Mouse (Mus musculus) intestine, postnatal 0 days (tissue): Measurements from ENCODE around the gene Rgs3. TPM values are rescaled to one million over a fixed set of nuclear protein-coding genes. Genes with fewer than 3 reads are reported as not detected.

Source experiments
- ATAC-seq: fragments of 200-750 bp; cut with Nextera tagmentation; 2 replicates; pipeline ENCODE4 v1.8.0; 2017; ENCODE audit warnings: mild to moderate bottlenecking, moderate TSS enrichment, moderate library complexity
- H3K27ac ChIP-seq: fragments of 300-500 bp; sonication (generic); 2 replicates; pipeline ENCODE4 v1.5.1; 2014; ENCODE audit warnings: mild to moderate bottlenecking, low read depth, low read length, moderate library complexity
- H3K27me3 ChIP-seq: fragments of 300-500 bp; sonication (generic); replicated peaks from 2 replicates; pipeline ENCODE4 v1.6.1; 2014; ENCODE audit warnings: low read length, mixed read lengths; ENCODE audit not compliant: control insufficient read depth, insufficient read depth
- H3K36me3 ChIP-seq: fragments of 300-500 bp; sonication (generic); 2 replicates; pipeline ENCODE4 v1.6.1; 2014; ENCODE audit warnings: mild to moderate bottlenecking, moderate library complexity; ENCODE audit not compliant: control insufficient read depth, insufficient read depth
- H3K4me1 ChIP-seq: fragments of 300-500 bp; sonication (generic); replicated peaks from 2 replicates; pipeline ENCODE4 v1.6.1; 2014; ENCODE audit warnings: antibody characterized with exemption, low read length, mixed read lengths; ENCODE audit not compliant: control insufficient read depth, insufficient read depth
- H3K4me2 ChIP-seq: fragments of 300-500 bp; sonication (generic); replicated peaks from 2 replicates; pipeline ENCODE4 v1.6.1; 2014; ENCODE audit warnings: low read depth, mild to moderate bottlenecking, moderate library complexity
- H3K4me3 ChIP-seq: fragments of 300-500 bp; sonication (generic); 2 replicates; pipeline ENCODE4 v1.5.1; 2014; ENCODE audit warnings: low read depth, low read length
- H3K9ac ChIP-seq: fragments of 300-500 bp; sonication (generic); 2 replicates; pipeline ENCODE4 v1.6.1; 2014; ENCODE audit warnings: mild to moderate bottlenecking, low read depth, low read length
- H3K9me3 ChIP-seq: fragments of 300-500 bp; sonication (generic); 2 replicates; pipeline ENCODE4 v1.6.1; 2016; ENCODE audit warnings: mixed run types; ENCODE audit not compliant: control insufficient read depth
- CTCF ChIP-seq: sonication (generic); IDR thresholded peaks from 2 replicates; pipeline ENCODE4 v1.5.1; 2016; ENCODE audit warnings: low read depth, mild to moderate bottlenecking, control low read depth, antibody characterized with exemption, moderate library complexity
- WGBS: fragments of 180-500 bp; shearing (Covaris S2); extraction: QIAGEN DNeasy Blood & Tissue Kit; methylation state at CpG from one replicate; pipeline ENCODE4 v1.1.7; 2014; 5-methylcytosine and 5-hydroxymethylcytosine counted together
- polyA plus RNA-seq: library from polyadenylated mRNA; unstranded; fragments of >200 nt; fragmentation: Nextera tagmentation; extraction: Ambion mirVana; gene quantifications from 2 replicates; pipeline ENCODE4 v1.2.1, GENCODE M21; 2015

The Rgs3 gene
- polyA plus RNA-seq, 1 experiment from 2014 or later, result 30.1 TPM

- Histone ChIP-seq H3K9ac (no peak overlapping the region), H3K36me3 (peaks cover 8% of the 10 kb centered on the region; the same call in 1 of the 2 replicates), H3K4me2 (no peak overlapping the region), H3K9me3 (no peaks in the 10 kb centered on the region), H3K27me3 (no peaks in the 10 kb centered on the region), H3K4me3 (no peak overlapping the region), H3K27ac (no peak overlapping the region), H3K4me1 (peaks cover 13% of the 10 kb centered on the region)
- TF ChIP-seq CTCF, result no peak
- WGBS, result 60% methylated on average over 1 of the region's 1 CpGs
- ATAC-seq, result no peak
These were observed 132.0 kb downstream of the Rgs3 start for GRCm38 (mm10) chr4:62691625-62692024.

GRCm38 (mm10) chr4:62693839-62694238 lies 134.2 kb downstream of the Rgs3 start:
- H3K9me3 ChIP-seq, result no peaks in the 10 kb centered on the region
- peak overlapping the region; percentile 72 for H3K27ac ChIP-seq
- peak; percentile 82 for TF ChIP-seq CTCF
- WGBS, result 32% methylated on average over 10 of the region's 10 CpGs
- H3K9ac ChIP-seq, result no peak overlapping the region
- H3K36me3 ChIP-seq, result peaks cover 25% of the 10 kb centered on the region
- no peak overlapping the region for H3K4me3 ChIP-seq
- H3K27me3 ChIP-seq, result no peaks in the 10 kb centered on the region
- H3K4me1 ChIP-seq, result peaks cover 11% of the 10 kb centered on the region; the same call in 1 of the 2 replicates
- no peak overlapping the region for H3K4me2 ChIP-seq
- peak; percentile 97 for ATAC-seq

- Histone ChIP-seq H3K4me3 (no peak overlapping the region), H3K4me1 (peaks cover 11% of the 10 kb centered on the region; the same call in 1 of the 2 replicates), H3K9ac (no peak overlapping the region), H3K9me3 (no peaks in the 10 kb centered on the region), H3K27me3 (no peaks in the 10 kb centered on the region), H3K36me3 (peaks cover 32% of the 10 kb centered on the region), H3K27ac (peak overlapping the region; percentile 72; the same call in 1 of the 2 replicates), H3K4me2 (no peak overlapping the region)
- ATAC-seq, result no peak
- TF ChIP-seq CTCF, result no peak
- WGBS, result 82% methylated on average over 11 of the region's 11 CpGs
These were observed 135.2 kb downstream of the Rgs3 start for GRCm38 (mm10) chr4:62694703-62695439.

GRCm38 (mm10) chr4:62695523-62695922 lies 135.9 kb downstream of the Rgs3 start:
- Histone ChIP-seq H3K9ac (no peak overlapping the region), H3K4me3 (no peak overlapping the region), H3K4me1 (peaks cover 11% of the 10 kb centered on the region; the same call in 1 of the 2 replicates), H3K36me3 (peaks cover 35% of the 10 kb centered on the region), H3K27me3 (no peaks in the 10 kb centered on the region), H3K27ac (peak overlapping the region; percentile 54), H3K9me3 (no peaks in the 10 kb centered on the region), H3K4me2 (no peak overlapping the region)
- no peak for TF ChIP-seq CTCF
- ATAC-seq, result no peak
- WGBS, result 57% methylated on average over 8 of the region's 8 CpGs

- H3K9ac ChIP-seq, result no peak overlapping the region
- peaks cover 36% of the 10 kb centered on the region for H3K36me3 ChIP-seq
- H3K4me2 ChIP-seq, result no peak overlapping the region
- WGBS, result 70% methylated on average over 13 of the region's 13 CpGs
- H3K9me3 ChIP-seq, result no peaks in the 10 kb centered on the region
- peaks cover 11% of the 10 kb centered on the region; the same call in 1 of the 2 replicates for H3K4me1 ChIP-seq
- H3K27me3 ChIP-seq, result no peaks in the 10 kb centered on the region
- peak overlapping the region; percentile 54; the same call in 1 of the 2 replicates for H3K27ac ChIP-seq
- no peak for ATAC-seq
- H3K4me3 ChIP-seq, result no peak overlapping the region
- TF ChIP-seq CTCF, result peak; percentile 82
These were observed 136.3 kb downstream of the Rgs3 start for GRCm38 (mm10) chr4:62695946-62696345.

- H3K4me2 ChIP-seq, result no peak overlapping the region
- no peak overlapping the region for H3K4me3 ChIP-seq
- no peaks in the 10 kb centered on the region for H3K27me3 ChIP-seq
- 63% methylated on average over 7 of the region's 7 CpGs for WGBS
- TF ChIP-seq CTCF, result no peak
- no peak overlapping the region for H3K9ac ChIP-seq
- H3K9me3 ChIP-seq, result no peaks in the 10 kb centered on the region
- H3K27ac ChIP-seq, result no peak overlapping the region; the same call in 1 of the 2 replicates
- peaks cover 9% of the 10 kb centered on the region; the same call in 1 of the 2 replicates for H3K4me1 ChIP-seq
- no peak for ATAC-seq
- H3K36me3 ChIP-seq, result peaks cover 45% of the 10 kb centered on the region
These were observed 137.2 kb downstream of the Rgs3 start for GRCm38 (mm10) chr4:62696699-62697404.
